Mouse (Mus musculus) midbrain, embryonic 15.5 days (tissue): Measurements from ENCODE around the gene Jun. TPM values are rescaled to one million over a fixed set of nuclear protein-coding genes. Genes with fewer than 3 reads are reported as not detected.

Source experiments
- ATAC-seq: fragments of 200-750 bp; cut with Nextera tagmentation; replicated peaks from 2 replicates; pipeline ENCODE4 v1.8.0; 2017; ENCODE audit warnings: moderate TSS enrichment
- H3K27ac ChIP-seq: fragments of 300-500 bp; sonication (generic); 2 replicates; pipeline ENCODE4 v1.5.1; 2015; ENCODE audit warnings: mild to moderate bottlenecking, inconsistent platforms
- H3K27me3 ChIP-seq: fragments of 300-500 bp; sonication (generic); replicated peaks from 2 replicates; pipeline ENCODE4 v1.6.1; 2015; ENCODE audit warnings: inconsistent platforms
- H3K36me3 ChIP-seq: fragments of 300-500 bp; sonication (generic); replicated peaks from 2 replicates; pipeline ENCODE4 v1.6.1; 2015; ENCODE audit warnings: inconsistent platforms
- H3K4me1 ChIP-seq: fragments of 300-500 bp; sonication (generic); 2 replicates; pipeline ENCODE4 v1.6.1; 2015; ENCODE audit warnings: inconsistent platforms
- H3K4me2 ChIP-seq: fragments of 300-500 bp; sonication (generic); 2 replicates; pipeline ENCODE4 v1.6.1; 2015; ENCODE audit warnings: inconsistent platforms, mild to moderate bottlenecking, moderate library complexity
- H3K4me3 ChIP-seq: fragments of 300-500 bp; sonication (generic); 2 replicates; pipeline ENCODE4 v1.5.1; 2015; ENCODE audit warnings: mild to moderate bottlenecking, inconsistent platforms
- H3K9ac ChIP-seq: fragments of 300-500 bp; sonication (generic); 2 replicates; pipeline ENCODE4 v1.6.1; 2015; ENCODE audit warnings: mild to moderate bottlenecking, inconsistent platforms
- H3K9me3 ChIP-seq: fragments of 300-500 bp; sonication (generic); 2 replicates; pipeline ENCODE4 v1.6.1; 2016; ENCODE audit warnings: inconsistent platforms
- WGBS: fragments of 180-500 bp; shearing (Covaris S2); methylation state at CpG from one replicate; pipeline ENCODE4 v1.1.7; 2015; ENCODE audit warnings: mixed read lengths; 5-methylcytosine and 5-hydroxymethylcytosine counted together
- polyA plus RNA-seq: library from polyadenylated mRNA; unstranded; fragments of >200 nt; fragmentation: Nextera tagmentation; extraction: Ambion mirVana; gene quantifications from 2 replicates; pipeline ENCODE4 v1.2.1, GENCODE M21; 2015

Gene Jun
- 49.9 and 53.9 TPM in 2 replicates for polyA plus RNA-seq

- peak within 1 kb of the TSS; percentile 76 for H3K9ac ChIP-seq
- H3K36me3 ChIP-seq: no peaks in the 10 kb centered on the region
- peak within 1 kb of the TSS; percentile 90 for H3K4me2 ChIP-seq
- H3K9me3 ChIP-seq: no peaks in the 10 kb centered on the region
- peak; percentile 96 for ATAC-seq
- peak within 1 kb of the TSS; percentile 96 for H3K27ac ChIP-seq
- H3K27me3 ChIP-seq: no peaks in the 10 kb centered on the region
- peaks cover 42% of the 10 kb centered on the region for H3K4me1 ChIP-seq
- peak within 1 kb of the TSS; percentile 56 for H3K4me3 ChIP-seq
- WGBS: 1% methylated on average over 66 of the region's 68 CpGs
Observed at GRCm38 (mm10) chr4:95052025-95052899, at the start of gene Jun. Gene Jun (minus strand): TSS chr4:95052222.

- no peak overlapping the region for H3K27ac ChIP-seq
- no peak overlapping the region for H3K4me2 ChIP-seq
- H3K27me3 ChIP-seq: no peaks in the 10 kb centered on the region
- no peak overlapping the region for H3K4me3 ChIP-seq
- no peaks in the 10 kb centered on the region for H3K36me3 ChIP-seq
- peaks cover 12% of the 10 kb centered on the region for H3K4me1 ChIP-seq
- H3K9ac ChIP-seq: no peak overlapping the region
- WGBS: 96% methylated on average over 7 of the region's 7 CpGs
- no peak for ATAC-seq
- H3K9me3 ChIP-seq: no peaks in the 10 kb centered on the region
Observed at GRCm38 (mm10) chr4:95101684-95102083, 49.7 kb upstream of the Jun start.

- Histone ChIP-seq H3K4me2 (no peak overlapping the region), H3K9me3 (no peaks in the 10 kb centered on the region), H3K36me3 (no peaks in the 10 kb centered on the region), H3K4me3 (no peak overlapping the region), H3K27me3 (no peaks in the 10 kb centered on the region), H3K27ac (no peak overlapping the region), H3K9ac (no peak overlapping the region), H3K4me1 (peaks cover 2% of the 10 kb centered on the region; the same call in 1 of the 2 replicates)
- ATAC-seq: no peak
Observed at GRCm38 (mm10) chr4:95100694-95101093, 48.7 kb upstream of the Jun start.

- ATAC-seq: no peak
- Histone ChIP-seq H3K4me1 (no peaks in the 10 kb centered on the region), H3K36me3 (no peaks in the 10 kb centered on the region), H3K4me2 (no peak overlapping the region), H3K27me3 (no peaks in the 10 kb centered on the region), H3K9me3 (no peaks in the 10 kb centered on the region), H3K4me3 (no peak overlapping the region), H3K9ac (no peak overlapping the region), H3K27ac (no peak overlapping the region)
- 87% methylated on average over 7 of the region's 7 CpGs for WGBS
Observed at GRCm38 (mm10) chr4:95099373-95099772, 47.4 kb upstream of the Jun start.

- Histone ChIP-seq H3K4me1 (no peaks in the 10 kb centered on the region), H3K27me3 (no peaks in the 10 kb centered on the region), H3K36me3 (no peaks in the 10 kb centered on the region), H3K9me3 (no peaks in the 10 kb centered on the region), H3K4me2 (no peak overlapping the region), H3K27ac (no peak overlapping the region), H3K9ac (no peak overlapping the region), H3K4me3 (no peak overlapping the region)
- ATAC-seq: no peak
- 63% methylated on average over 5 of the region's 5 CpGs for WGBS
Observed at GRCm38 (mm10) chr4:95098722-95099097, 46.7 kb upstream of the Jun start.

GRCm38 (mm10) chr4:95097942-95098721 is 46.1 kb upstream of the Jun start:
- H3K9me3 ChIP-seq: no peaks in the 10 kb centered on the region
- no peaks in the 10 kb centered on the region for H3K27me3 ChIP-seq
- H3K36me3 ChIP-seq: no peaks in the 10 kb centered on the region
- no peak for ATAC-seq
- no peaks in the 10 kb centered on the region for H3K4me1 ChIP-seq
- 58% methylated on average over 10 of the region's 10 CpGs for WGBS
- H3K27ac ChIP-seq: no peak overlapping the region
- H3K4me3 ChIP-seq: no peak overlapping the region
- no peak overlapping the region for H3K4me2 ChIP-seq
- H3K9ac ChIP-seq: no peak overlapping the region

- Histone ChIP-seq H3K4me3 (no peak overlapping the region), H3K4me1 (no peaks in the 10 kb centered on the region), H3K4me2 (no peak overlapping the region), H3K27ac (no peak overlapping the region), H3K36me3 (no peaks in the 10 kb centered on the region), H3K9ac (no peak overlapping the region), H3K27me3 (no peaks in the 10 kb centered on the region), H3K9me3 (no peaks in the 10 kb centered on the region)
- ATAC-seq: no peak
- WGBS: 89% methylated on average over 2 of the region's 2 CpGs
Observed at GRCm38 (mm10) chr4:95096731-95097130, 44.7 kb upstream of the Jun start.

GRCm38 (mm10) chr4:95095911-95096310 is 43.9 kb upstream of the Jun start:
- no peaks in the 10 kb centered on the region for H3K36me3 ChIP-seq
- no peaks in the 10 kb centered on the region for H3K4me1 ChIP-seq
- WGBS: 89% methylated on average over 6 of the region's 6 CpGs
- H3K27me3 ChIP-seq: no peaks in the 10 kb centered on the region
- no peak overlapping the region for H3K4me2 ChIP-seq
- no peak overlapping the region for H3K27ac ChIP-seq
- no peak overlapping the region for H3K9ac ChIP-seq
- ATAC-seq: no peak
- no peaks in the 10 kb centered on the region for H3K9me3 ChIP-seq
- no peak overlapping the region for H3K4me3 ChIP-seq

- WGBS: 84% methylated on average over 6 of the region's 6 CpGs
- no peak for ATAC-seq
Observed at GRCm38 (mm10) chr4:95095355-95095754, 43.3 kb upstream of the Jun start.

GRCm38 (mm10) chr4:95094700-95095113 is 42.7 kb upstream of the Jun start:
- Histone ChIP-seq H3K4me3 (no peak overlapping the region), H3K4me2 (no peak overlapping the region), H3K9me3 (no peaks in the 10 kb centered on the region), H3K27me3 (no peaks in the 10 kb centered on the region), H3K36me3 (no peaks in the 10 kb centered on the region), H3K27ac (no peak overlapping the region), H3K9ac (no peak overlapping the region), H3K4me1 (no peaks in the 10 kb centered on the region)
- 41% methylated on average over 4 of the region's 4 CpGs for WGBS
- ATAC-seq: no peak

More at GRCm38 (mm10) chr4:95095355-95095754, 43.3 kb upstream of the Jun start:
- H3K27me3 ChIP-seq: no peaks in the 10 kb centered on the region
- no peaks in the 10 kb centered on the region for H3K4me1 ChIP-seq
- H3K36me3 ChIP-seq: no peaks in the 10 kb centered on the region
- no peak overlapping the region for H3K4me3 ChIP-seq
- no peak overlapping the region for H3K9ac ChIP-seq
- H3K27ac ChIP-seq: no peak overlapping the region
- no peak overlapping the region for H3K4me2 ChIP-seq
- no peaks in the 10 kb centered on the region for H3K9me3 ChIP-seq

- WGBS: 87% methylated on average over 6 of the region's 6 CpGs
- ATAC-seq: no peak
- Histone ChIP-seq H3K4me3 (no peak overlapping the region), H3K27ac (no peak overlapping the region), H3K4me2 (no peak overlapping the region), H3K27me3 (no peaks in the 10 kb centered on the region), H3K9me3 (no peaks in the 10 kb centered on the region), H3K36me3 (no peaks in the 10 kb centered on the region), H3K4me1 (no peaks in the 10 kb centered on the region), H3K9ac (no peak overlapping the region)
Observed at GRCm38 (mm10) chr4:95093615-95094014, 41.6 kb upstream of the Jun start.

- no peak overlapping the region for H3K4me2 ChIP-seq
- H3K9ac ChIP-seq: no peak overlapping the region
- H3K27me3 ChIP-seq: no peaks in the 10 kb centered on the region
- no peaks in the 10 kb centered on the region for H3K9me3 ChIP-seq
- no peaks in the 10 kb centered on the region for H3K4me1 ChIP-seq
- no peak overlapping the region for H3K4me3 ChIP-seq
- ATAC-seq: no peak
- H3K36me3 ChIP-seq: no peaks in the 10 kb centered on the region
- 83% methylated on average over 4 of the region's 4 CpGs for WGBS
- H3K27ac ChIP-seq: no peak overlapping the region
Observed at GRCm38 (mm10) chr4:95092516-95092915, 40.5 kb upstream of the Jun start.
